Mouse (Mus musculus) CH12F3 (cell line): ENCODE measurements around the gene Sgip1.

ENCODE experiments used
- in situ Hi-C: fragments of 300-500 bp; cut with MboI; formaldehyde crosslinking; loops from 2 replicates; pipeline ENCODE4 v1.14.3; 2020; ENCODE audit warnings: low sequenced_read_pairs

Sgip1 gene

DNA sequence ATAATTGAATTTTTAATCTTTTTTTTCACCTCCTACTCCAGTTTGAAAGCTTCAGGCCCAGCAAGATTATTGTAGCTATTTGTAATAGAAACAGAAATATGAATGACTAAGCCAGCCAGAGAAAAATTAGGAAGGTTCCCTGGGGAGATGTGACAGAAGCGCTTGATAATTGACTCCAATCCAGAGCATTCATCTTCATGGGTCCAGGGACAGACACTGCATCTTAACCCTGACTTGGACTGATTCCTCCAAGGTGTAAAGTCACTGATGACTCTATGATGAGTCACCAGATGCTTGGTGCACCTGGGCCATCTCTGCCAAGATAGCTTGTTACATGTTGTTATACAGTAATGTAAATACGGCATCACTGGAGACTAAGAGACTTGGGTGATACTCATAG, 92.6 kb downstream of the Sgip1 start:
- in situ Hi-C loops: no loop called here

DNA sequence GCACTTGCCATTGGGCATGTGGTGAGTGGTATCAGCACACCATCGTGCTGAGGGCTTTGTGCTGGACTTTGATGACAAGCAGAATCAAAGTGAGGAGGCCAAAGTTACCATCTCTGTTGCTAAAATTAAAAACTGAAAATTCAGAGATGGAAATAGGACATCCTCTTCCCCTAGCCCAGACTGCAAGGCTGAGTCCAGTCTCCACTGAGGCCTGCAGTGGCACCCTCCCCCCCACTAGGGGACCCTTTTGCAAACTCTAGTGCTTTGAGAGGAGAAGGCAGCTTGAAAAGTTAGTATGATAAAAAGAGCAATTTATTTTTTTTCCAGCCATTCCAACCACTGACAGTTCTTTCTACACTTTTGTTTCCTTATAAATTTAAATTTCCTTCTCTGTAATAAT, 93.6 kb downstream of the Sgip1 start:
- in situ Hi-C loops: no loop called here

DNA sequence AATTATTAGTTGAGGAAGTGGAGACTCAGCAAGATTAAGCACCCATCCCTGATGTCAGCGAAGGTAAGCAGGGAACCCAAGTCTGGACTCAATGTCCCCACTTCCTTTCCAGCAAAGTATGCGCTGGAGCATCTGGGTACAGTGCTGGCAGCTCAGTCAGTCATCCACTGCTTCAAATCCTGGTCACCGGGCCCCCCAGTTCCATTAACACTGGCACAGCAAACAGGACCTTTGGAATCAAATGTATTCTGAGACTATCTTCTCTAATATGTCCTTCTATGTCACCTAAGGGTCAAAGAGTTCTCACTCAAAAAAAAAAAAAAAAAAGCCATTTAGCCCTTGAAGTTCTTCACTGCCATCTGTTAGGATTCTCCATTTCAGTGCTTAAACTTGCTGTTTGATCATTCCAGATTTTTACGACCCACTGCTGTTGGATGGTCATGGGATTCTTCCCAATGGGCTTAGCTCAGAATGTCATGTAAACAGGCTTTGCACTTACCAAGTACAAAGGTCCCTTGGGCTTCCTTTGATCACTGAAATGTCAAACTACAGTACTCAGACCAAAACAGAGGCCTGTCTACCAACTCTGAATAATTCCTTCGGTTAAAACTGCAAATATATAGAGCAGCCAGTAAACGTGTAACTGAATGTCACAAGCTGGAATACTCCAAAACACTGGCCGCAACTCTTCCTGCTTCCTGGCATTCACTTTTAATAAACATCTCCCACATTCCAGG, 99.1 kb downstream of the Sgip1 start:
- in situ Hi-C loops: no loop called here

DNA sequence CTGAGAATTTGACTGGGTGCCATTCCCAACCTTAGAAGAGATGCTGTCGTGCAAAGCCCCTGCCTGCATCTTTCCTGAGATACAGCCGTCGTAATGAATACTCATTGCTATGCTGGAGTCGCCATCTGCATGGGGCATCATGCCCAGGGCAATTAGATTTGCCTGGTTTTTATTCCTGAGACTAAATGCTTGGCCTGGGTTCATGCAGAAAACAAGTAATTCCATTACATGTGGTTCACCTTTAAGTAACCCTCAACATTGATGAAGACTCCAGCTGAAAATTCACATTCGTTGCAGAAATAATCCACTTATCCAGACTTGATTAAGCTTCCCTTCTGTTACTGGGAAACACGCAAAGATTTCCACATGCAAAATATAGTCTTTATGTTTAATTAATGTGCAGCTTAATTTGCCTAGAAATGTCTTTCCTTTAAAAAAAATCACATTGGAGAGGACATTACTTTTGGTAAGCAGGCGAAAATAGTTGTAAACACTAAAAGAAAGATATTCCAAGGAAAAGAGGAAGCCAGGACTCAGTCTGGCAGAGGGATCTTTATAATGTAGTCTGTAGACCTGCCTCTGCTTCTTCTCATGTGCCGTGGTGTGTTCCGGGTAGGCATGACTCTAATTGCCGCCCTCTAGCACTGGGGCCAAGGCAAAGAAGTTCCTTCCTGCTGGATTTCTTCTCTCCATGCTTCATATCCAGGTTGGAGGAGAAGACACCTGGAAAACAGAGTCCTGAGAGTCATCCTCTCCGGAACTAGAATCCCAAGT, 100.0 kb downstream of the Sgip1 start:
- in situ Hi-C loops: no loop called here

DNA sequence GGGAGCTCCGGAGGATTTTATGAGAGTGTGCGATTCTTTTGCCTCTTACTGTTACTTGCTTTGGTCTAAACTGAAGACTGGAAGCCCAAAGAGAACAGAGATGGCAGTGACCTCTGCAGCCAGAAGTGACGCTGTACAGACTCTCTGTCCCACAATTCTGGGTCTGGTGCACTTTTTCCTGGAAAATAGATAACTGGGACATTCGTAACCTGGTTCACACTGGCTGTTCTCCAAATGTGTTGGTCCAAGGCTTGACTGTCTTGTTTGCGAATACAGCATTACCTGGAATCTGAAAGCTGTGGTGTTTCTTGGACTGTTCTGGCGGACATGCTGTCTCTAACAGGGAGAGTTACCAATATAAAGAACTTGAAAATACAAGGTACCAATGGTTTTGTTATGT, 109.4 kb downstream of the Sgip1 start:
- in situ Hi-C loops: no loop called here

DNA sequence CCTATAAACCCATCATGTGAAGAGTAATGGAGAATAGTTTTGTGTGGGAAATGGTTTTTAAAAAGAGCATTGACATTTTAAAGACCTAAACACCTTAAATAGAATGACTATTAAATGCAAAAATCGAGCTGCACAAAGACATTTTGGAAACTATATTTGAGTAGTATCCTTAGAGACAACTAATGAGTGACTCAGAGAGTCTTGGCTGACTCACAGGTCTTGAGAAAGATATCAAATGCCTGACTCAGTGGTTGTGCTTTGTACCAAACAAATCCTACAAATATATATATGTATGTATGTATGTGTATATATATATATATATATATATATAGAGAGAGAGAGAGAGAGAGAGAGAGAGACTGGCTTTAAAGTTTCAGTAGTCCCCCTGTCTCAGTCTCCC, 110.1 kb downstream of the Sgip1 start:
- in situ Hi-C loops: no loop called here

DNA sequence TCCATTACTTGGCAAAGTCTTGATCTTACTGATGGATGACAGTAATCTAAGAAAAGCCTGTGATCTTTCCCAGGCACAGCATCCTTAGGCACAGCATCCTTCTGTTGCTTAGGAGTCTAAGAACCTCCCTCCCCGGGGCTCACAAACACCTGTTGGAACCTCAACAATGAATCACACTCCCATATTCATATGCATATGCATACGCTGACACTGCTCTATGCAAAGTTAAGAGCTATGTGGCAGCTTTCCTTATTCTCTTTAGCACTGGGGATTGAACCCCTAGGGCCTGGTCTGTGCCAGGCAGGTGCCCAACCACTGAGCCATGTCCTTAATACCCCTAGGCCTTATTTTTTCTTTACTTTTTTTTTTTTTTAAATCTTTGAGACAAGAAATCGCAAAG, 111.2 kb downstream of the Sgip1 start:
- in situ Hi-C loops: no loop called here

DNA sequence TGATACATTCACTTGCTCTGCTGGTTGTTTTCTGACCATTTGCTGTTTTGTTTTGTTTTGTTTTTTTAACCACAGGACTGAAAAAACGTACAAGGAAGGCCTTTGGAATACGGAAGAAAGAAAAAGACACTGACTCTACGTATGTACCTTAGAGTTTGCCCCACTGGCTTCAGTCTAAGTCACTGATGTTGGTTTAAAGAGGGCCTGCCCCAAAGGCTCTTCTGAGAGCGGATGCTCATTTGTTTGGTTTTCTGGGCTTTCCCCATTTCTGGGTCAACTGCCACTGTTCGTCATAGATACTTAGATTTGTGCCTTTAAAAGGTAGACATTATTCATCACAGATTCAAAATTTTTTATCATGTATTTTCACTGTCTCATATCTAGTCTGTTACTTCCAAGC, 111.7 kb downstream of the Sgip1 start:
- in situ Hi-C loops: no loop called here

DNA sequence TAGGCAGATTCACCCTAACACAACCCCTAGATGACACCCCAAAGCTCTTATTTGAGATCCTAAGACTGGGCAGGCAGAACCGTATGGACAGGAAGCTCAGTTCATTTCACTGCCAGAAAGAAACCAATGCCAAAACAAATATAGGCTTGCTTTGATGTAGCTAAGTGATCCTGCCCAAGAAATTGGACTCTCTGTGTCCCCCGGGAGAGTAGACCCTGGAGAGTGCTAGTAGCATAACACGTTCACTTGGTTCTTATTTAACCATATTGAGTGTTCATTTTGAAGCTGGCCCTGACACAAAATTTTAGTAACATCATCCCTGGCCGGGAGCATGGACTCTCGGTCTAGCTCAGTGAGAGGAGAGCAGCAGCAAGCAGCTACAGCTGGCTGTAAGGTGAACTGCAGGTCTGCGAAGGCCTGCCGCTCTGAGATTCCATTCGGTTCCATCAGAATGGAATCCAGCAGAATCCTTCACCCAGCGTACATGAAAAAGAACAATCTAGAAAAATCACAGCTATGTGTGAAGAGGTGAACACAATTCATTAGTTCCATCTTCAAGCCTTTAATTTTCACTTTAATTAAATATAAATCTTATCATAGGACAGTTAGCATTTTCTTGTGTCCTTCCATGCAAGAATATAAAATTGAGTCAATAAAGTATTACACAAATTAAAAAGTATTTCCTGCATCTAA, 112.4 kb downstream of the Sgip1 start:
- in situ Hi-C loops: no loop called here

DNA sequence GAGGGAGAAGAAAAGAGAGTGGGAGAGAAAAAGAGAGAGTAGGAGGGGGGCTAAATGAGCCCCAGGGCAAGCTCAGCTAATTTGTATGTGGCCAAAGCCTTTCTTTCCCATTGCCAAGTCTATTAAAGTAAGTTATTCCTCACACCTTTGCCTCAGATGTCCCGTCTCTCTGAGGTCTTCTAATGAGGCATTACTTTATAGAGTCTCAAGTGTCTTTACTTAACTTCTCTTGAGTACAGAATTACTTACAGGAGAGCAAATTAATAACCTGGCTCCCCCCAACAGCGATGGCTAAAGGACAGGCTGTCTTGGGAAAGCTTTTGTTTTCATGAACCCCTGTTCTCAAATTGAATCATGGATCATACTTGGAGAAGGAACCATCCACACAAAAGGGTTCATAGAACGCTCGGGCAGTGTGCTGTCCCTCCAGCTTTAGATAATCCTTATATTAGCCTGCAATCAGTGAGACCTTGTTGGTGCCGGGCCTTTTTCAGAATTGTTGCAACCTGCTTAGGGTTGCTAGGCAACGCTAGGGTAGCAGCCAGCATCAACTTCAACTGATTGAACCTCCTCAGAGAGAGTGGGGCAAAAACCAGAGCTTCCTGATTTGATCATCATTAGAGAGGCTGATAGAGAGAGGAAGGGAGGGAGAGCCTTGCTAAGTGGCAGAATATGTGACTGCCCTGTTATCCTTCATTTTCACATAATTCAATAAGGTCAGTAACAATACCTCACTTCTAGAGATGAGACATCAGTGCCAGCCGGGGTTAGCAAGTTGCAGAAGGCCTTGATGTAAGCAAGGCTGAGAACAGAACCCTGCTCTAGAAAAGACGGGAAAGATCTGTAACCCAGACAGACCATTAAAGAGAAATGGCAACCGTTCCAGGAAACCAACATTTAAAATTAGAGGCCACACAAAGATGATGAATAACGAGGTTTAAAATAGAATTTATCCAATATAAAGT, 114.1 kb downstream of the Sgip1 start:
- in situ Hi-C loops: no loop called here

DNA sequence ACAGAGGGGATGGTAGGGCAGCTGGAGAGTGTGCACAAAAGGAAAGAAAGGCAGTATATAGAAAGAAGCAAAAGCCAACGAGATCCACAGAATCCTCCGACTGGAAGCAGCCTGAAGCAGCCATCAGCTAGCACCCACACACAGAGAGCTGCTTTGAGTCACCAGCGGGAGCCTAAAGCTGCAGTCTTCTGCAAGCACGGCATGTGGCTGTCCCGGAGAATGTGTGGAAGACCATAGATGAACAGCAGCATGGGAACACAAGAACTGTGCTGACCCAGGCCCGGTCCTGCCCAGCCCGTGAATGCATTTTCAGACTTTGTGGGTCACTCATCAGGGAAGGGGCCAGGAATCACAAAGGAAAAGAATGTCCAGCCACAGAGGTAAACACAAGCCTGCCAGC, 115.0 kb downstream of the Sgip1 start:
- in situ Hi-C loops: no loop called here

DNA sequence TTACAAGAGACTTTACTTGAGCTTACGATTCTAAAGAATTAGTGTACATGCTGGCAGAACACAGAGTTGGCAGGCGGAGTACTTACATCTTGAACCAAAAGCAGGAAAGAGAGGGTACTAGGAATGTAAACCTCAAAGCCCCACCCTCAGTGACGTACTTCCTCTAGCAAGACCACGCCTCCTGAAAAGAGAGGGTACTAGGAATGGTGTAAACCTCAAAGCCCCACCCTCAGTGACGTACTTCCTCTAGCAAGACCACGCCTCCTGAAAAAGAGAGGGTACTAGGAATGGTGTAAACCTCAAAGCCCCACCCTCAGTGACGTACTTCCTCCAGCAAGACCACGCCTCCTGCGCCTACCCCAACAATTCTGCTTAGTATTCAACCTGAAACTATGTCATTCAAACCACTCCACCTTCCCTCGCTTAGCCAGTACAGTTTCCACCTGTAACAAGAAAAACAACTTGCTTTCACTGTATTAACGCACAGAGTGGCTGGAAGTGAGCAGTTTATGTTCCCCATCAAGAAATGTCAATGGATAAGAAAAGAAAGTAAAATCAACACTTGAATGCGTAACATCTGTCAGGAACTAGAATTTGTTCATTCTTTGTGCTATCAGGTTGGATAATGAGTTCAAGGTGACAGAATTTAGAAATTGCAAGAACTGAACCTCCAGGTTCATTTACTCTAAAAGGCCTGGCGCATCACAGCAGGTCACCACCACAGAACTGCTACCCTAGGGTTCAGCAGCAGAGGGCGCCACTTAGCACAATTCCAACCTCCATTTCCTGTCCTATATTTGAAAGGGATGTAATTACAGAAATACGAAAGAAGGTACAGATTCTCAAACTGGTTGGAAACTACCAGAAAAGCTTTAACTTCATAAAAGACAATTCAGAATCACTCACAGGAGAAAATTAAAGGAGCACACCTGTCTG, 118.4 kb downstream of the Sgip1 start:
- in situ Hi-C loops: no loop called here

DNA sequence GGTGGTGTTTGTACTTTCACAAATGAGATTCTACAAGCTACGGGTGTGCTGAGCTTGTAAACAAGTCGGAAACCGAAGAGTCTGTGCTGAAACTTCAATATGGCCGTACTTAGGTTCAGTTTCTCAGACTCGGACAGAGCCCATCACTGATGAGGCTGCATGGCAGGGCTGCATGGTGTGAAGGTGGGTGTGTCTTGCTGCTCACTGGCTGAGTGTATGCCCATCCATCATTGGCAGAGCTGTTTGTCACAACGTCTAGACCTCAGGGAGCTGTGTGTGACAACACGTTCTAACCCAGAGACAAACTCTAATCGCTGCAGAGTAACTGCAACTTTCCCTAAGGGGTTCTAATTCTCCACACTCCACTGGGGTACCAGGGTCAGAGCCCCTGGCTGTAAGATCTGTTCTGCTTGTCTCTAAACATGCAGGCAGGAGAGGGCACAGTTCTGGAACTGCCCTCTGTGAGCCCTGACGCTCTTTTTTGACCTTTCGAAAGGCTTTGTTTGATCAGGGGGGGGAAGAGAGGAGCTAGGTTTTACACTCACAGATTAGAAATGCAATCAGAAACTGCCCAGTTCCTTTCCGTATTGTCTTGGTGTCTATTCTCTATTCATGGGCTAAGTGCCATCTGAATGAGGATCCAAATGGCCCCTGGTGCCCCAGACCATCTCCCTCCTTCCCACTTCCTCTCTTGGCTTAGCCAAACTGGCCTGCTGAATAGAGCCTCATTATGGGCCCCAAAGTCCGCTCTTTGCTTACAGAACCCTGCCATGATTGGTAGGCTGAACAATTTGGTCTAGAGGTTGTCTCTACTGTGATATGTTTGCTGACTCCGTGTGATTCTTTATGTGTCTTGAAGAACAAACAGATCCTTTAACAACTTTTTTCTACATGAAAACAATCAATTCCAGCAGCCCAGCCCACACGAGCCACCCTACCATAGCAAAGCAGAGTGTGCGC, 121.9 kb downstream of the Sgip1 start:
- in situ Hi-C loops: no loop called here

DNA sequence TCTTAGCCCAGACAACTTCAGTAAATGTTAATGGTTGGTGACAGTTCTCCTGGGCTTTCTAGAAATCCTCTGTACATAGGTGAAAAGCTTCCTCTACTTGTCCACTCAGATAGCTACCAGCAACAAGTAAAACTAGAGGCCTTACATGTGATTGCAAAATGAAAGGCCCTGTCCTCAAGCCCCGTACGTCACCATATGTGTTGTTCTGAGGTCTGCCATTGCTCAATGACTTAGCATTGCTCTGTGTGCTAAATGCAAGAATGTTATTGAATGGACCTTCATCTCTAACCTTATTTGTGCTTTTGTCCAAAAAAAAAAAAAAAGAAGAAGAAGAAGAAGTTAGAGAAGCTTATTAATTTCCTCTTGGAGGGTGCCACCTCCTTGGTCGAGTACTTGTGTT, 125.4 kb downstream of the Sgip1 start:
- in situ Hi-C loops: no loop called here

DNA sequence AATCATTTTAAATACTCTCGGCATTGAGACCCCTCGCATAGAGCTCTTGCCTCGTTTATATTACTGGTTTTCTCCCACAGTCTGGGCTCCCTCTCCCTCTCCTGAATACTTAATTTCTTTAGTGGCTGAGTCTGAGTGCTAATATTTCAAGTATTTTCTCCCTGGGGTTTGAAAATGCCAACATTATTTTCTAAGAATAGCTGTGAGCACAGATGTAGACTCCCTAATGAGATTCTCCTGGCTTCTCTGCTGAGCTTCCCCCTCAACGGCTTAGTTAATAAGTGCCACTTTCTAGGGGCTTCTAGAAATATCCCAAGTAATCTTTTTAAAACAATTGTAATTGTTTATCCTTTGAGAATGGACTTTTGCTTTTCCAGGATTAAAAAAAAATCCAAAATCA, 130.2 kb downstream of the Sgip1 start:
- in situ Hi-C loops: no loop called here

DNA sequence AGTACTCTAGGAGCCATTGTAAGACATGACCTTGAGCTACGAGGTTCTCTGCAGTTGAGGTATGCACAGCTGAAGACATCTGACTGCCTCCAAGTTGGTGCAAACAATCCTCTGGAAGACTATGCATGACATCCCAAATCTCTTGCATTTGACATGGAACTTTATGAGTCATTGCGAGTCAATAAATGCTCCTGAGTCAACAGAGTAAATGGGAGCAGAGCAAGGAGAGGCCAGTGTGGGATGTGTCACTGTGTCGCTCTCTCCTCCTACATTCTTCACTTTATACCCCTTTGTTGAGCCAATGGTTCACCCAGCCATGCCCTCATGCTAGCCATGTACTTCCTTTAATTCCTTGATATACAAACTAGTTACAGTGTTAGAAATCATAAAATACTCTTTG, 142.0 kb downstream of the Sgip1 start:
- in situ Hi-C loops: no loop called here

DNA sequence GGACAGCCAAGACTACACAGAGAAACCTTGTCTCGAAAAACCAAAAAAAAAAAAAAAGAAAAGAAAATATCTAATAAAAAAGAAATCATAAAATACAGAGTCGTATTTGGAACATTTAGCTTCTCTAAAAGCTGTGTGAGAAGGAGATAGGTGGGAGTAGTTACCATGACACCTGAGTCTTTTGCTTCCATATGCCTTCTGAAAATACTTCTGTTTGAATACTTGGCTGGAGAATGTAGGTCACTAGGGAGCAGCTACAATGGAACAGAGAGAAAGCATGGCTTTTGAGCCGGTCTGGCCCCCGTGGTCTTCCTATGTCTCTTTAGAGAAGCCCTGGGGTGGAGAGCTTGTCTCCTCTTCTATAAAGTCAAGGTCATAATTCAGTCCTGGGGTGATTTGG, 143.1 kb downstream of the Sgip1 start:
- in situ Hi-C loops: no loop called here

DNA sequence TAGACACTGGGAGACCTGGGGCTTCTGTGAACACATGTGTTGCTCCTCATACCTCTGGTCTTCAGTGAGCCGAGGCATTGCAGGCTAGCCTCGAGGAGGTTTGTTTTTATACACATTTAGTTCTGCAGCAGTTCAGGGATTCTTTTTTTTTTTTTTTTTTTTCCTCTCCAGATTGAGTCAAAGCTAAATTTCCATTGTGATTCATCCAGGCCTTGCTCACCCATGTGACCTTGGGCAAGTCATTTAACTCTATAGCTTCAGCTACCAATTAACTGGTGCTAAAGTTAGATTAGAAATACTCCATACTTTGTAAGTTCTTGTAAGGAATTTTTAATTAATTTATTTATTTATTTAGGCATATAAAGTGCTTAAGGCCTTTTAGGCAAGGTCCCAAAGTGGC, 145.4 kb downstream of the Sgip1 start:
- in situ Hi-C loops: no loop called here

DNA sequence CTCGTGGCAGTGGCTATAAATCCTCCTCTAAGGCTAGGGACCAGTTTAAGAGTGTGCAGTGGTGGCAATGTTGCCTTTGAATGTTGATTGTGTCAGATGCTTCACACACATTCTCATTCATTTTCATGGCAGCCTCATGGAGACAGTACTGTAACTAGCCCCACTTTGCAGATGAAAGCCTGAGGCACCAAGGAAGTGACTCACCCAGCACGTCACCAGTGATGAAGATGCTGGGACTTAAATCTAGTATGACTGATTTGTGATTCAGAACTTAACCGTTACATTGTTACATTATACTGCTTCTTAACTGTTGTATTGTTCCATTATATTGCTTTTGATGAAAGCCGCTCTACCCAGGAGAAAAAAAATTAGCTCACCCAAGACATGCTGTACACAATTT, 145.8 kb downstream of the Sgip1 start:
- in situ Hi-C loops: no loop called here
